Mouse (Mus musculus) stomach, embryonic 16.5 days (tissue): ENCODE measurements at regions not wholly inside any gene's neighbourhood (a gene's known extent, or its start where the extent isn't known, plus 50 kb on each side); places are given as distances from the start of the nearest gene placed in this dataset.

Source experiments
- ATAC-seq: fragments of 200-750 bp; cut with Nextera tagmentation; 2 replicates; pipeline ENCODE4 v1.8.0; 2017; ENCODE audit warnings: moderate number of reproducible peaks, moderate TSS enrichment; ENCODE audit not compliant: insufficient read depth, low FRiP score
- H3K27ac ChIP-seq: fragments of 300-500 bp; sonication (generic); 2 replicates; pipeline ENCODE4 v1.5.1; 2014; ENCODE audit warnings: low read length
- H3K27me3 ChIP-seq: fragments of 300-500 bp; sonication (generic); 2 replicates; pipeline ENCODE4 v1.6.1; 2014; ENCODE audit warnings: low read length, control low read depth, mixed read lengths; ENCODE audit not compliant: control insufficient read depth, insufficient read depth
- H3K36me3 ChIP-seq: fragments of 300-500 bp; sonication (generic); 2 replicates; pipeline ENCODE4 v1.6.1; 2014; ENCODE audit warnings: low read length; ENCODE audit not compliant: control insufficient read depth, insufficient read depth
- H3K4me1 ChIP-seq: fragments of 300-500 bp; sonication (generic); 2 replicates; pipeline ENCODE4 v1.6.1; 2014; ENCODE audit warnings: low read length, control low read depth, mixed read lengths; ENCODE audit not compliant: control insufficient read depth, insufficient read depth
- H3K4me2 ChIP-seq: fragments of 300-500 bp; sonication (generic); 2 replicates; pipeline ENCODE4 v1.6.1; 2014; ENCODE audit warnings: low read depth, low read length, mixed read lengths
- H3K4me3 ChIP-seq: fragments of 300-500 bp; sonication (generic); replicated peaks from 2 replicates; pipeline ENCODE4 v1.5.1; 2014; ENCODE audit warnings: mild to moderate bottlenecking, low read length
- H3K9ac ChIP-seq: fragments of 300-500 bp; sonication (generic); 2 replicates; pipeline ENCODE4 v1.6.1; 2014; ENCODE audit warnings: low read length
- H3K9me3 ChIP-seq: fragments of 300-500 bp; sonication (generic); replicated peaks from 2 replicates; pipeline ENCODE4 v1.6.1; 2016; ENCODE audit warnings: low read length, control low read depth; ENCODE audit not compliant: control insufficient read depth
- WGBS: fragments of 180-500 bp; shearing (Covaris S2); extraction: QIAGEN DNeasy Blood & Tissue Kit; methylation state at CpG from one replicate; pipeline ENCODE4 v1.1.7; 2014; 5-methylcytosine and 5-hydroxymethylcytosine counted together

DNA sequence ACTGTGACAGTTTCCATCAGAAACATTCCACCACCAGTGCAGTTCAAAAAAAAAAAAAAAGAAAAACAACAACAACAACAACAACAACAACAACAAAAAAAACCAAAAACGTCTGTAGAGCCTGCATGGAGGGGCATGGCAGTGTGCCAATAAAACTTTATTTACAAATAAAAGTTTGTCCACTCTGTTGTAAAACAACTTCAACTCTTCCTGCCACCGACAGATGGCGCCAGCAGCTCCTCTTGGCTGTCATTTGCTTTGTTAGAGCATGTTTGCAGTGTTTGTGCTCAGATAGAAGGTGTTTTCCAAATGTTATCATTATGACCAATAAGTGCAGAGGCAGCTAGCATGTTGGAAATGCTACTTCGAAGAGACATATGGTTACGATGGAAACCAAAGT, 179.0 kb upstream of the Gjb5 start:
- Histone ChIP-seq H3K27me3 (no peaks in the 10 kb centered on the region), H3K9ac (no peak overlapping the region), H3K27ac (no peak overlapping the region), H3K36me3 (no peaks in the 10 kb centered on the region), H3K9me3 (no peaks in the 10 kb centered on the region), H3K4me1 (no peaks in the 10 kb centered on the region), H3K4me2 (no peak overlapping the region), H3K4me3 (no peak overlapping the region)
- 40% methylated on average over 5 of the region's 5 CpGs for WGBS
- no peak for ATAC-seq

DNA sequence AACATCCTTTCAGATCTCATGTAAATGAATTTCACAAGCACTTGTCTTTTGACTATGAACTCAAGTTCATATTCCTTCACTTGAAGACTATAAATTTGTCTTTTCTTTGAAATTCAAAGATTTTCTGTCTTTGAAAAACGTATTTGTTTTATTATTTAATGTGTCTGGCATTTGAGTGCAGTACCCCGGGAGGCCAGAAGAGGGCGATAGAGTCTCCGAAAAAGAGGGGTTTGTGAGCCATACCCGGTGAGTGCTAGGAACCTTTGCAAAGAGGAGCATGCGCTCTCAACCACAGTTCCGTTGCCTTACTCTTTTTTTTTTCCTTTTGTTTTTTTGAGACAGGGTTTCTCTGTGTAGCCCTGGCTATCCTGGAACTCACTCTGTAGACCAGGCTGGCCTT, 177.6 kb upstream of the Gjb5 start:
- H3K27me3 ChIP-seq = no peaks in the 10 kb centered on the region
- no peak overlapping the region for H3K4me3 ChIP-seq
- 80% methylated on average over 7 of the region's 7 CpGs for WGBS
- no peaks in the 10 kb centered on the region for H3K36me3 ChIP-seq
- H3K4me1 ChIP-seq = no peaks in the 10 kb centered on the region
- H3K27ac ChIP-seq = no peak overlapping the region
- no peak overlapping the region for H3K9ac ChIP-seq
- H3K9me3 ChIP-seq = no peaks in the 10 kb centered on the region
- ATAC-seq = no peak
- H3K4me2 ChIP-seq = no peak overlapping the region

DNA sequence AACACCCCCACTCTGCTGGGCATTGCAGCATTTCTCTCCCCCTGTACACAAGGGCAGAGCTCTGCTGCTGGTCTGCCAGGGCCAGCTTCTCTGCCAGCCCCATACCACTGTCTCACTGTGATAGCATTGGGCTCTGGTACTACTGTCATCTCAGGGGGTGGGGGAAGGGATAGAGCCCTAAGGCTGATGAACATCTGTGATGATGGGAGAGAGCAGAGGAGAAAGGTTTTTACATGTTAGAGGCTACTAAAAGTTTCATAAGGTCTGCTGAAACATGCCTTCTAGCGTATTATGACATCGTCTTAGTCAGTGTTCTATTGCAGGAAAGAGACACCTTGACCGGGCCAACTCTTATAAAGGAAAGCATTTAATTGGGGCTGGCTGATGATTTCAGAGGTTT, 176.4 kb upstream of the Gjb5 start:
- H3K36me3 ChIP-seq = no peaks in the 10 kb centered on the region
- H3K4me2 ChIP-seq = no peak overlapping the region
- H3K9me3 ChIP-seq = no peaks in the 10 kb centered on the region
- no peak overlapping the region for H3K27ac ChIP-seq
- WGBS = 97% methylated on average over 3 of the region's 3 CpGs
- H3K9ac ChIP-seq = no peak overlapping the region
- ATAC-seq = no peak
- H3K4me1 ChIP-seq = no peaks in the 10 kb centered on the region
- no peaks in the 10 kb centered on the region for H3K27me3 ChIP-seq
- H3K4me3 ChIP-seq = no peak overlapping the region

DNA sequence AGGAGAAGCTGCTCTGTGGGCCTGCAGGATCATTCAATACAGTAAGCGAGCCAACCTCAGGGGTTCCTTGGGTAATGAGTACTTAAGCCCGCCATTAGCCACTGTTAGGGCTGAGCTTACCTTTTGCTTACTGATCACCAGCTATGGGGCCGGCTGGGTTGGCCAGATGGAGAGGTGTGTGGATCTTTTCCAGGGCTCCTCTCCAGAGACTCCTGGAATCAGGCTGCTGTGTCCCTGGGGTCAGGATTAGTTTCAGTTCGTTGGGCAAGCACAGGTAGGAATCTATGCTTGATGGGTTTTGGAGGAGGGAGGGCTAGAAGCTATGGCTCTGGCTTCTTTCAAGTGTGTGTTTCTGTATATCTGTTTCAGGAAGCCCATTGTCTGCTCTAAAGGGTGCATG, 175.7 kb upstream of the Gjb5 start:
- Histone ChIP-seq H3K27ac (no peak overlapping the region), H3K36me3 (no peaks in the 10 kb centered on the region), H3K9ac (no peak overlapping the region), H3K4me3 (no peak overlapping the region), H3K27me3 (no peaks in the 10 kb centered on the region), H3K4me1 (no peaks in the 10 kb centered on the region), H3K9me3 (no peaks in the 10 kb centered on the region), H3K4me2 (no peak overlapping the region)
- no peak for ATAC-seq
- WGBS = 64% methylated on average over 4 of the region's 4 CpGs

DNA sequence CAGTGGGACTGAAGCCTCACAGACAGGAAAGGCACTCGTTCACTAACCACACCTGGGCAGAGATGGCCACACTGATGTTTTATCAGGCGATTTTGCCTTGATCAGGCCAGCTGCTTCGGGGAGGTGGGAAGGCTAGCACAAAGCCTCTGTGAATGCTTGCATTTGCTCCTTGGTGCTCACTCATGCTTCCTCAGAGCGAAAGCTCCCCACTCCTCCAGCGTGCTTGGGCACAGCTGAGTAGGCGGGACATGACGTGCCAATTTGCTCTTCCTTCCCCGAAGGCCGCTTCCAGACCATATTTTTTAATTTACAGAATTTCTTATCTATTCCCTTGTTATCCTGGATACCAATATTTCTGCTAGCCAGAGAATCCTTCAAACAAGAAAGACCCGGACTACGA, 172.8 kb upstream of the Gjb5 start:
- H3K27ac ChIP-seq = no peak overlapping the region
- no peak overlapping the region for H3K9ac ChIP-seq
- H3K4me2 ChIP-seq = no peak overlapping the region
- WGBS = 86% methylated on average over 11 of the region's 11 CpGs
- no peaks in the 10 kb centered on the region for H3K4me1 ChIP-seq
- H3K4me3 ChIP-seq = no peak overlapping the region
- H3K36me3 ChIP-seq = no peaks in the 10 kb centered on the region
- H3K27me3 ChIP-seq = no peaks in the 10 kb centered on the region
- ATAC-seq = no peak
- H3K9me3 ChIP-seq = no peaks in the 10 kb centered on the region

DNA sequence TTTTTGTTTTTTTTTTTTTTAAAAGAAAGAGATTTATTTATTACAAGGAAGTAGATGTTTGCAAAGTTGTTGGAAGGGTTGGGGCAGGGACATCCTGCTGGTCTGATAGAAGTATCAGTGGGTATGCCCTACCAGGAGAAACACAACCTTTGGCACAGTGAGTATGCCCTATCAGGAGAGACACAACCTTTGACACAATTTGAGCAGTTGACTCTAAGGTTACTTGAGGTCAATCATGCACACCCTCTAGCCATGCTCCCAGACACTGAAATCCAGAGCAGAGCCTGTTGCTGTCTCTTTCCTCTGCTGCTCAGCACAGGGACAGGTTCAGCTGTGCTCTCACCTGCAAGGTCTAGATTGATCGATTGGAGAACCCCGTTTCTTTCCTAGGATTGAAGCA, 164.2 kb upstream of the Gjb5 start:
- no peak for ATAC-seq
- 83% methylated on average over 2 of the region's 2 CpGs for WGBS
- H3K4me3 ChIP-seq = no peak overlapping the region
- H3K36me3 ChIP-seq = no peaks in the 10 kb centered on the region
- H3K4me2 ChIP-seq = no peak overlapping the region
- H3K9me3 ChIP-seq = no peaks in the 10 kb centered on the region
- H3K4me1 ChIP-seq = no peaks in the 10 kb centered on the region
- H3K27me3 ChIP-seq = no peaks in the 10 kb centered on the region
- no peak overlapping the region for H3K9ac ChIP-seq
- H3K27ac ChIP-seq = no peak overlapping the region

DNA sequence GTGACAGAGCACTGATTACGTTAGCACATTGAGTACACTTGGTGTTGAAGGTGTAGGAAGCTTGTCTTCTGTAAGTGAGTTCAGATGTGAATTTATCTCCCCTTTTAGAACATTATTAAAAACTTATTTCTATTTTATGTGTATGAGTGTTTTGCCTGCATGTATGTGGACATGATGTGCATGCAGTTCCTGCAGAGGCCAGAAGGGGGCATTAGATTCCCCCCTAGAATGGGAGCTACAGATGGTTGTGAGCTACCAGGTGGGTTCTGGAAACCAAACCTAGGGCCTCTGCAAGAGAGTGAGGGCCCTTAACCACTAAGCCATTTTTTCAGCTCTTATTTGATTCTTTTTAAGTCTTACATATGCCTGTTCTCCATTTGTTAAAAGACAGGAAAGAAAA, 160.0 kb upstream of the Gjb5 start:
- no peak overlapping the region for H3K9ac ChIP-seq
- no peaks in the 10 kb centered on the region for H3K9me3 ChIP-seq
- no peak for ATAC-seq
- no peak overlapping the region for H3K4me2 ChIP-seq
- no peaks in the 10 kb centered on the region for H3K27me3 ChIP-seq
- WGBS = 96% methylated on average over 1 of the region's 1 CpGs
- no peak overlapping the region for H3K4me3 ChIP-seq
- no peaks in the 10 kb centered on the region for H3K36me3 ChIP-seq
- H3K4me1 ChIP-seq = no peaks in the 10 kb centered on the region
- no peak overlapping the region for H3K27ac ChIP-seq

DNA sequence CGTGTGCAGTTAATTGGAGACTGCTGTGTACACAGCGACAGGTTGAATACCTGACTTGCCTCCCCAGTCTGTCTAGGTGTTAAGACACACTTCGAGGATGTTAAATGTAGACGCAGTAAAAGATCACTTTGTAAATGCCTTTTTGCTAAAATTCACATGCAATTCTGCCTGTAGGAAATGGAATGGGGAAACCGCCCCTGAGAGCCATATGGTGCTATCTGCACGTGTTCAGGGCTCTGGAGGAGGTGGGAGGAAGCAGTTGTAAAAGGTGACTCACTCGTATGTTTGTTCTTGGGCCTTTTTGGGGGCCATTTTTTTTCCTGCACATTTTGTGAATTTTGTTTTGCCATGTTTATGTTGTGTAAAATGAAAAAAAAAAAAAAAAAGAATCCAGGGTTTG, 159.6 kb upstream of the Gjb5 start:
- Histone ChIP-seq H3K36me3 (no peaks in the 10 kb centered on the region), H3K9me3 (no peaks in the 10 kb centered on the region), H3K4me1 (no peaks in the 10 kb centered on the region), H3K4me3 (no peak overlapping the region), H3K27me3 (no peaks in the 10 kb centered on the region), H3K9ac (no peak overlapping the region), H3K27ac (no peak overlapping the region), H3K4me2 (no peak overlapping the region)
- WGBS = 82% methylated on average over 7 of the region's 7 CpGs
- ATAC-seq = no peak

DNA sequence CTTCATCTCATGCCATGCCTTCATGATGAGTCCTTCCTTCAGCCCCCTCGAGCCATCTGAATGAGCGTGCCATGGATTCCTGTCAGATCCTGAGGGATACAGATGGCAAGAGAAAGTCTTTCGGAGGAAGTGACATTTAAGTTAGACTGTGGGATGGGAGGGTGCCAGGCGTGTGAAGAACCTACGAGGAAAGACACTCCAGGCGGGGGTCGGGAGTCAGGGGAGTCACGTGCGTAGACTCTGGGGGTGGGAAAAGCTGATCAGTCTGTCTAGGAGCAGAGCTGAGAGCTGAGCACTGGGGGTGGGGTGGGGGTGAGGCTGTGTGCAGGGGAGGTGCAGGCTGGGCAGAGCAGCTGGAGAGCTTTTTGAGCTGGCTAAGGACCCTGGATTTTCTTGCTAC, 152.0 kb upstream of the Gjb5 start:
- 71% methylated on average over 9 of the region's 9 CpGs for WGBS
- H3K9ac ChIP-seq = no peak overlapping the region
- H3K4me3 ChIP-seq = no peak overlapping the region
- H3K27ac ChIP-seq = no peak overlapping the region
- H3K9me3 ChIP-seq = no peaks in the 10 kb centered on the region
- H3K4me2 ChIP-seq = no peak overlapping the region
- H3K27me3 ChIP-seq = no peaks in the 10 kb centered on the region
- H3K4me1 ChIP-seq = no peaks in the 10 kb centered on the region
- no peaks in the 10 kb centered on the region for H3K36me3 ChIP-seq
- no peak for ATAC-seq

DNA sequence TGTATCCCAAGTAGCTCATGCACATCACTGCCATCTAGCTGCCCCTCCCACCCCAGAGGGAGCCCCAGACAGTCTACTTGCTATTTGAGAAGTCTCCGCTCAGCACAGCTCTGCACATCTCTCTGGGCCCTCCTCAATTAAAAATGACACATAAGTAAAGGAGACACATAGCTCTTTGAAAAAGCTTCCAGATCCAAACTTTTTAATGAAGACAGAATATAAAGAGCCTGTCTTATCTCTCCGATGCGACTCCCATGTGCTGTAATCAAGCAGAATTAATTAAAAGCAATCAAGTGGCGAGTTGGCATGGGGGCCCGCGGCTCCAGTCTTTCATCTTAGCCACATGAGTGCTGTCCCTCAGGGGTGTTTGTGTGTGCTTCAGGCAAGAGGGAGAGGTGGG, 144.6 kb upstream of the Gjb5 start:
- Histone ChIP-seq H3K9ac (no peak overlapping the region), H3K9me3 (no peaks in the 10 kb centered on the region), H3K27ac (no peak overlapping the region), H3K4me3 (no peak overlapping the region), H3K27me3 (no peaks in the 10 kb centered on the region), H3K36me3 (no peaks in the 10 kb centered on the region), H3K4me2 (no peak overlapping the region), H3K4me1 (no peaks in the 10 kb centered on the region)
- ATAC-seq = no peak
- WGBS = 83% methylated on average over 6 of the region's 6 CpGs
